Mouse (Mus musculus) forelimb bud, embryonic 11.5 days (tissue): ENCODE results near the gene Alkbh2.

Experiments used
- DNase-seq: peaks from one replicate; pipeline ENCODE4 v3.0.0-alpha.2; 2012; ENCODE audit warnings: low read depth, low spot score

Alkbh2 gene

DNA sequence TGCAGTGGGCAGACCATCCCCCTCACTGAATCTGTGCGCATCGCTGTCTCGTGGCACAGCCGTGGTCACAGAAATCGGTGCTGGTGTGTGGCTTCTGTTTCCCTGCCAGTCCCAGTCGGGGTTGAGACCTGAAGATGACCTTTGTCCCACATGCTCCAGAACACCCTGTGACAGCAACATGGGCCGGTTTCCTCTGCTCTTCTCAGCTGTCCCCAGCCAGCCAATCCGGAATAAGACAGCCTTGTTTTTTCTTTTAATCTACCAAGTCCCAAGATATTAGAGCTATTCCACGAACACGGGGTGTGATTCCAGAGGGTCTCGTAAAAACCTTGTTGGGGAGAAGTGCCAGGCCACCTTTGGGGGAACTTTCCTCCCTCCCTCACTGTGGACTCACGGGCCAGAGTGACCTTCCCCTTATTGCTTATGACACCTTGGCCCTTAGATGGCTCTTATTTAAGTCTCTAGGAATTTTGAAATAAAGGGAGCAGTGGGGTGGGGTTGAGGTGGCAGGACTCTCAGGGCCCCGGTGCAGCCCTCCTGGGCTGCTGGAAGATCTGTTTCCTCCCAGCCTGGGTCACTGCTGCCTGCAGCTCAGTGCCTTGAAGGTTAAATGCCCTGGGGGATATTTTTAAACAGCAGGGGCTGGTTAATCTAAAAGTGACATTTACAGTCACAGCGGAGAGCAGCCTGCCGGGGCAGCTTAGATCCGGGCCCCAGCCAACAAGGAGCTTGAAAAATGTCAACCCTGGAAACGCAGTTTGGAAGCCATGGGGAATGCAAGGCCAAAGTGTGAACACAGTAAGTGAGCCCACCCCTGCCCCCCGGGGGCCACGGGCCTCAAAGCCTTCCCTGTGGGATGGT, 18.2 kb upstream of the Alkbh2 start, which contains the start of gene Acacb:
Gene Acacb (plus strand): TSS at position 508 of the 861 bp plus-strand sequence.
- peak; percentile 33 for DNase-seq

DNA sequence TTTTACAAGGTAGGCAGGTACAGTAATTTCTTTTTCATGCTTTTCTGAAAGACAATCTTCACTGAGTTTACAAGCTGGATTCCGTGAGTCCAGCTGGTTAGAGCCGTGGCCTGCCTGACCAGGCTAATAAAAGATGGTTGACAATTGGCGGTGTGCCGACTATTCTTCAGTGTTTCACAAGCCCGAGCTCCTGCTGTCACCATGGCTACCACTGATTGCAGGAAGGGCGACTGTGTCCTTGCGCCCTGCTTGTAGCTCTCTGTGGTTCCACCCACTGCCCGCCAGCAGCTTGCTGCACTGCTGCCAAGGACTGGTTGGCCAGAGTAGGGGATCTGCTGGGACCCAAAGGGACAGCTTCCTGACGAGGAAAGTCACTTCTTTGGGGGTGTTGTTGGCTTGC, 11.2 kb upstream of the Alkbh2 start:
- DNase-seq, result no peak

DNA sequence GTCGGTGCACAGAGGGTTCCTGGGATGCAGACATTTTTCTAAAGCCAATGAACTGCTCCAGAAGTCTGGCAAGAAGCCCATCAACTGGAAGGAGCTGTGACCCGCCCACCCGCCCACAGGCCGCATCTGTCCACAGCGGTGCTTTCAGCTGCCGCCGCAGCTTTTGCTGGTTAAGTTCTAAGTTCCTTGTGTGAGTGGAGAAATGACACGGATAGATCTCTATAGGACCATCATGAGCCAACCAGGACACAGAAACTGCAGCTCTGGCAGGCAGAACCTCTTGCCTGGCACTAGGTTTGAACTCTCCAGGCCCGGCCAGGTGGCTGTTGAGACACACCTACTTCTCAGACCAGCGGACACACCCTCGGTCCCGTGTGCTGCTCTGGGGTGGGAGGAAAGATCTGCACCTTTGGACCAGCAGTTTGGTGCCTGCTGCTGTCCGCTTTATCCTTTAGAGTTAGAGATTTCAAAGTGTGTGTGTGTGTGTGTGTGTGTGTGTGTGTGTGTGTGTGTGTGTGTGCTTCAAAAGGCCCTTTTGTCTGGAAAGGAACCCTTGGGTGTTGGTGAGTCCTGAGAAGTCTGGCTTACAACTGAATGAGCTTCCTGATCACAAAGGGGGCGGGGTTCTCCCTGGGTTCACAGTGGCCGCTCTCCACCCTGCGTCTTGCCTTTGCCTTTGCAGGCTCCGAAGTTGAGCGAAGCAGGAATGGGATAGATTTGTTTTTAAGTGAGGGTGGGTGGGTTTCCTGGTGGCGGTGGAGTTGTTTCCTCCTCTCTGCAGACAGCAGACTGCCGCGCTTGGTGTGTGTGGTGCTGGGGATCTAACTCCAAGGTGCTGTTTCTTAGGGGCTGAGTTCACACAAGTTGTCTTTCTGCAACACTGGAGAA, 10.5 kb upstream of the Alkbh2 start:
- DNase-seq, result no peak

DNA sequence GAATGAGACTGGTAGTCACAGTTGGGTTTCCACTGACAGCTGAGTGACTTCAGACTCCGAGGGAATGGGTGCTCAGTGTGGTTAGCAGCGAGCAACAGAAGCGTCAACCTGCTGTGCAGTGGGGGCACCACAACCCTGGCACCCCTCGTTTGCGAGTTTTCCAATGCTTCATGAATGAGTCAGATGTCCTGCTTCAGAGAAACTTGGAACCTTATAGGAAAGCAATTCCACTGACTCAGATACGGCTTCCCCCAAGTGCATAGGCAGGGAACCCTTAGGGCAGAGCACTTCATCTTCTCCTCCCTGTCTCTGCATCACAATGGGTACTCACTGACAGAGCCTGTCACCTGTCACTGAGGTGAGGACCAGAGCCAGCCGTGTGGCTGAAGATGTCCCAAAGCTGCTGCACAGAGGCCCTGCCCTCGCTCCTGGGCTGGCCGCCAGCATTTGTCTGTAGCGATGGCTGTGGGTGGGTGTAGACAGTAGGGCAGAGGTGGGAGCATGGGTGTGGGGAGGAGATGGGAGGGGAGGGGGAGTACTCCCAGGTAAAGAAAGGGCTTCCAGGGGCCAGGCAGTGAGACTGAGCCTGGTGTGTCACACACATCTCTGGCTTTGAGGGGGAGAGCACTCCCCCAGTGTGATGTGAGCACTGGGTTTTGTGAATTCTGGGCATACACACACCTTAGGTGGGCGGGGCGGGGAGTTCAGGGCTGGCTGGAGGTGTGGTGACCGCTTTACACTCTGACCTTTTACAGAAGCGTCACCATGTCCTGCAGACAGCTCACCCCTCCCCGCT, 9.7 kb upstream of the Alkbh2 start:
- DNase-seq, result no peak

DNA sequence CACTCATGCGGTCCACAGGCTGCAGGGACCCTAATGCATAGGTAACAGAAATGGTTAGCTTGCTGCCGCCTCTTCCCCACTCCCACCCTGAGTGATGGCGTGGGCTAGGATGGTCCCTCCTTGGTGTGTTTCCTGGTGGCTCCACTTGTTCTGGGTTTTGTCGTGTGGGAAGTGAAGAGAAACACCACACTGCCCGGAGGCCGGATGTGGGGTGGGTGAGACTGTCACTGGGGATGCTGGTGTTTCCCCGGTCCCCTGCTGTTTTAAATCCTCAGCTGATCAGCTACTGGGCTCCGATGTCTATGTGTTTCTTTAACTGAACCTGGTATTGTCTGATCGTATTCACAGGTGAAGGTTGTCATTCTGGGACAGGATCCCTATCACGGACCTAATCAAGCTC, 7.5 kb upstream of the Alkbh2 start:
- DNase-seq, result no peak

DNA sequence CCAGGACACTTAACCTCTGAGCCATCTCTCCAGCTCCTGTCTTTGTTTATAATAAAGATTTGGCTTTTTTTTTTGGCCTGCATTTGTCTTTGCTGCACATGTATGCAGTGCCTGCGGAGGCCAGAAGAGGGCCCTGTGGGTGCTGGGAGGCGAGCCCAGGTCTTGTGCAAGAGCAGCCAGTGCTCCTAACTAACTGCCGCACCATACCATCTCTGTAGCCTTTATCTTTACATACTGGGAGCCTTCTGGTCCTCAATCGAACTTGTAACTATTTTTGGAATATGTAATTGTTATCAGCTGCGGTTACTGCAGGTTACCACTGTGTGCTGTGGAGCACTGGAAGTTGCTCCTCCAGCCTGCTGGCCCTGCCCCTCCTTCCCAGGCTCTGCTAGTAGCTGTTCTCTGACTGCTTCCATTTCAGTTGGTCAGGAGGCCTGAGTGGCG, 6.1 kb upstream of the Alkbh2 start:
- DNase-seq, result no peak

DNA sequence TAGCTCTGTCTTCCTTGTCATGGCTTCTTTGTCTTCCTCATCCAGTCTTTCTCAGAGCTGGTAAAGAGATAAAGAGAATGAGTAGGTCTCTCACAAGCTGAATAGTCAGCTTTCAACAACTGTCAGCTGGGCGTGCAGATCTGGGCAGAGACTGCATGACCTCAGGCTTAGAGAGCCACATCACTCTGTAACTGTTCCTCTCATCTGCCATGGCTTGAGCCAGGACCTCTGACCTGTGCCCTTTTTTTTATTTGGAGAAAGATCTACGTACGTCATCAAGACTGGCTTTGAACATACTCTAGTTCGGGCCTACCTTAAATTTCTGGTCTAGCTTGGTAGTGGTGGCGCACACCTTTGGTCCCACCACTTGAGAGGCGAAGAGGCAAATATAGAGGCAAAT, 4.8 kb upstream of the Alkbh2 start:
- DNase-seq, result no peak

DNA sequence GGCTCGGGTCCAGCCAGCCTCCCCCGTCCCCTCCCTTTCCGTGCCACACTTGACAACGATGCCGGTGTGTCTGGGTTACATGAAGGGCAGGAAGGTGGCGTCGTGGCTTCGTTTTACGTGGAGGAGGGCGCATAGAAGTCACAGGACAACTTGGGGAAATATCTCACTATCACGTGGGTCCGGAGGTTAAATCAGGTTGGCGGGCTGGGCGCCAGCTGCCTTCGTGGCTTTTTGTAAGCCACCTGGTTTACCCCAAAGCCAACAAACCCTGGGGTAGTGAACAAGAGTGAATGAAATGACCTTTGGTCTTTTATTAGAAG, 3.5 kb upstream of the Alkbh2 start:
- DNase-seq, result peak; percentile 43

DNA sequence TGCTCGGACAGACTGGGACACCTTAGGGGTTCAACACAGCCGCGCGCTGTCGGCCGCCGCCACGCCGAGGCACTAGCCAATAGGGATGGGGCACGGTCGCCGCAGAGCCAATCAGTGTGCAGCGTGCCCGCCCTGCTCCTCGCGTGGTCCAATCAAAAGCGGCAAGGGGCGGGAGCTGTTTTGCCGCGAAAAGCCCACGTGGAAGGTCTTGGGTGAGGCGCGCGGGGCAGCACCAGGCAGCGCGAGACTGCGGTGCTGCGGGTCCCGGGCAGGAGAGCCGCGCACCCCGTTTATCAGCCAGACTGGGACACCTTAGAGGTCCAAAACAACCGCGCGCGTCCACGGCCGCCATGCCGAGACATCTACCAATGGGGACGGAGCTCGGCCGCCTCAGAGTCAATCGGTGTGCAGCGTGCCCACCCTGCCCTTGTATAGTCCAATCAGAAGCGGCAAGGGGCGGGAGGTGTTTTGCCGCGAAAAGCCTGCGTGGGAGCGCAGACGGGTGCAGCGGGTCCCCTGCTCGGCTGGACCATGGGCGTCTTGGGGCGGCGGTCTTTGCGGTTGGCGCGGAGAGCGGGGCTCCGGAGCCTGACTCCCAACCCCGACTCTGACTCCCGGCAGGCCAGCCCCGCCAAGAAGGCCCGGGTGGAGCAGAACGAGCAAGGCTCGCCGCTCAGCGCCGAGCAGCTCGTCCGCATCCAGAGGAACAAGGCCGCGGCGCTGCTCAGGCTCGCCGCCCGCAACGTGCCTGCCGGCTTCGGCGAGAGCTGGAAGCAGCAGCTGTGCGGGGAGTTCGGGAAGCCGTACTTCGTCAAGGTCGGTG, 2.9 kb upstream of the Alkbh2 start:
- DNase-seq, result peak; percentile 90

DNA sequence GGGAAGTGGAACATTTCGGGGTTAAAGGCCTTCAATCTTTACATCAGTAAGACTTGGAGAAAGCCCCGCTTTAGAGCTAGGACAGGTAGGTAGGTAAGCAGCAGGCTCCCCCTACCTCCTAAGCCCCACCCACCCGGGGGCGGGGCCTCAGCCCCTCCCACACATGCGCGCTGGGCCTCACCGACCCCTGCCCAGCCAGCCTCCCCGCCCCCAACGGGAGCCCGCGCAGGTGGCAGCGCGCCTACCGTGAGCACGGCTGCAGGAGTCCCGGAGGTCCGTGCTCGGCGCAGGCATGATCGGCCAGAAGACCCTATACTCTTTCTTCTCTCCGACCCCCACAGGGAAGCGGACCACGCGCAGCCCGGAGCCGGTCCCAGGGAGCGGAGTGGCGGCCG, 2.2 kb upstream of the Alkbh2 start, which contains the start of gene Ung:
Gene Ung (plus strand): TSS at position 176 of the 395 bp plus-strand sequence.
- peak; percentile 75 for DNase-seq

DNA sequence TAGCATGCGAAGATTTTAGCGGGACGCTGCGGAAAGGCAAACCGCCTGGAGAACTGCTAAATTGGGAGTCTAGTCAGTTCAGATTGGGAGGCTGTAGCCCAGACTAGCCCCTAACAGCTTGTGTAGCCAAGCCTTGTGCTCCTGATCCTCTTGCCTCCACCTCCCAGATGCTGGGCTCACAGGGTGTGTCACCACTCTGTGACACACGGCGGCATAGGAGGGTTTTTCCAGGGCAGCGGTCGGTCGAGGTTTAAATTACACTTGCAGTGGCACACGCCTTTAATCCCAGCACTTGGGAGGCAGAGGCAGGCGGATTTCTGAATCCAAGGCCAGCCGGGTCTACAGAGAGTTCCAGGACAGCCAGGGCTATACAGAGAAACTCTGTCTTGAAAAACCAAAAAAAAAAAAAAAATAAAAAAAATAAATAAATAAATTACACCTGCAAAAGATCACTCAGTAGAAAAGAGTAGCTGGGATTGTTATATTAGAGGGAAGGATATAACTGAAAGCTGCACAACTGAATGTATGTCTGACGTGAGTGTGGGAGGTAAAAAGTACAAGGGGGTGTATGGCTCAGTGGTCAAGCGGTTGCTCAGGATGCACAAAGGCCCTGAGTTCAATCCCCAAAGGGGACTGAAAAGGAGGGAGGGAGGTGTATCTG, 1.7 kb upstream of the Alkbh2 start:
- DNase-seq, result no peak

DNA sequence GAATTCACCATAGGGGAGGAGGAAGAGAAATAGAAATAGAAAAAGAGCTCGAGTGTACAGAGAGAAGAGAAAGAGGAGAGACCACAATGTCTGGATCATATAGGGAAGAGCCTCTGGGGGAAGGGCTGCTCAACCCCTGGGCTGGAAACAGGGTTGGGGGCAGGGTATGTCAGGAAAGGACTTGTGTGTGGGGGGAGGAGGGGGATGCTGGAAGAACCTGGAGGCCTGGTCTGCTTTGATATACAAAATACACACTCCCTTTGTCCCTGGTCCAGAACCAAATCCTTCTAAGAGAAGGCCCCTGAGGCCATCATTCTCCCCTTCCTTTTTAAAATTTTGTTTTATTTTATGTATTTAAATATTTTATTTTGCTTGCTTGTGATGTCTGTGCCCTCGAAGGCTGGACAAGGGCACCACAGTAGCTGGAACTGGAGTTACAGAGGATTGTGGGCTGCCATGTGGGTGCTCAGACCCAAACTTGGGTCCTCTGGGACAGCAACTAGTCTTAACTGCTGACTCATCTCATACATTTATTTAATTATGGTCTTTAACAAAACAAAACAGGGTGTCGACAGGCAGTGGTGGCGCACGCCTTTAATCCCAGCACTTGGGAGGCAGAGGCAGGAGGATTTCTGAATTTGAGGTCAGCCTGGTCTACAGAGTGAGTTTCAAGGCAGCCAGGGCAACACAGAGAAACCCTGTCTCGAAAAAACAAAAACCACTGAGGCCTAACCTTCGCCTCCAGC, 1.3 kb downstream of the Alkbh2 start:
- no peak for DNase-seq

DNA sequence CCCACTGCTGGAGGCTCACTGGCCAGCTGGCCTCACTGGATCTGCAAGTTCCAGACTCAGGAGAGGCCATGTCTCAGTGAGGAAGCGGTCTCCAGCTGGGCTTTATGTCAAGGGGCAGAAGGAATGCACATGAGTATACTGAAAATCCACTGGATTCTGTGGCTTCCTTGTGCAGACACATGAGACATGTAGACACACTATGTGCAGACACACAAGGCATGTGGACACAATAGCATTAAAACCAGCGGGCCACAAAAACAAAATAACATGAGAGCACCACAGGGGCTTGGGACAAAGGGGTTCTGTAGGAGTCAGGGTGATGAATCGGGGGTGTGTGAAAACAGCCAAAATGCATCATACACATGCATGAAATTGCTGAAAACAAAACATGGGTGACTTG, 2.0 kb downstream of the Alkbh2 start:
- DNase-seq, result no peak

DNA sequence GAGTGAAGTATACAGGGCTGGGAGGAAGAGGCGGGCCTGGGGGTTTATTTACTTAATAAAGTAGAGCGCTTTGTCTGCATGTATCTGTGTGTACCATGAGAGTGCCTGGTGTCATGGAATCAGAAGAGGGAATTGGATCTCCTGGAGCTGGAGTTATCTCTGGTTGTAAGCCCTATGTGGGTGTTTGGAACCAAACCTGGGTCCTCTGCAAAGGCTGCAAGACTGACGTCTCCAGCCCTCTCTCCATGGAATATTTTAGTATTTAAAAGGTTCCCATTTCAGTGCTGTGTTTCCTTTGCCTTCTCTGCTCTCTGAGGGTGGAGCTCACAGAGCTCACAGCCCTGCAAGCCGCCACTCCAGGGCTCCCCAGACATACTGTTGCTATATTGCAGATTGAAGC, 8.2 kb downstream of the Alkbh2 start:
- DNase-seq, result no peak

DNA sequence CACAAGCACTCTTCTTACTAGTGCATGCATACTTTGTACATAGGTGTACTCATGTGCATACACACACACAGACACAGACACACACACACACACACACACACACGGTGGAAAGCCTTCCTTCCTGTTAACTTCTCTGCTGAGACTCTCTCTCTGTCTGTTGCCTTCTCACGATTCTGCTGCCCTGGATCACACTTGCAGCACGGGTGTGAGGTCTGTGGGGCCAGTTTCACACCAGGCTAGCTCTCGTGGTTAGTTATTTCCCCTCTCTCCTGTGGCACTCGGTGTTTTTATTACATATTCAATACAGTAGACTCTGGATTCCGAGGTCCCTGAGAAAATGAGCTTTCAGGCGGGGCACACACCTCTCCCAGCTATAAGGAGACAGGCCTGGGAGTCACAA, 11.4 kb downstream of the Alkbh2 start:
- DNase-seq, result no peak

DNA sequence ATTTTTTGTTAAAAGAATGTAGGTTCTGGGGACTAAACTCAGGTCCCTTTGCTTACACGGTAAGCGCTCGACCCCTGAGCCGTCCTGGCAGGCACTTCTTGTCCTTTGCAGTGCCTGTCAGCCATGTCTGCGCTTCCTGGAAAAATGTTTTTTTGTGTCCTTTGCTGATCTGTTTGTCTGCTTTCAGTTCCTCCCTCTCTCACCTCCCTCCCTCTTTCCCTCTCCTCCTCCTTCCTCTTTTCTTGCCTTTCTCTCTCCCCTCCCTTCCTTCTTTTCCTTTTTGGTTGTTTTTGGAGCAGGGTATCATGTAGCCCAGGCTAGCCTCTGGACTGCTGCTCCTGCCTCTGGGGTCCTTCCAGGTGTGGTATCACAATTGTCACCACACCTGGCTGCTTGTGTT, 13.0 kb downstream of the Alkbh2 start:
- no peak for DNase-seq

DNA sequence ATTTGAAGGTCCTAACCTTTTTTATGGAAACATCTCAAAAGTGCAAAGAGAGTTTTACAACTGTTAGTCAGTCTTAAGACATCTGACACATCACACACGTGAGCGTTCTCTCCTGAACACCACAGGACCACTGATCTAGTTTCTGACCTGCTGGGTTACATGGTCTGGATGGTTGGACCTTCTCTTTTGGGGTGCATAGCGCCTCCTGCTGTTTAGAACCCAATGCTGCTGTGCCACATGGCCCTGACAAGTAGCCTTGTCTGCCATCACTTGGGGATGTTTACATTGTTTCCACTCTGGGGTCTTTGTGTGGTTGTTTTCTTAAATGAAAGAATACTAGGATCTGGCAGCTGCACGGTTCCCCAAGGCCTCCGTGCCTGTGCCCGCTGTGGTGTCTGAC, 14.7 kb downstream of the Alkbh2 start:
- DNase-seq, result no peak

DNA sequence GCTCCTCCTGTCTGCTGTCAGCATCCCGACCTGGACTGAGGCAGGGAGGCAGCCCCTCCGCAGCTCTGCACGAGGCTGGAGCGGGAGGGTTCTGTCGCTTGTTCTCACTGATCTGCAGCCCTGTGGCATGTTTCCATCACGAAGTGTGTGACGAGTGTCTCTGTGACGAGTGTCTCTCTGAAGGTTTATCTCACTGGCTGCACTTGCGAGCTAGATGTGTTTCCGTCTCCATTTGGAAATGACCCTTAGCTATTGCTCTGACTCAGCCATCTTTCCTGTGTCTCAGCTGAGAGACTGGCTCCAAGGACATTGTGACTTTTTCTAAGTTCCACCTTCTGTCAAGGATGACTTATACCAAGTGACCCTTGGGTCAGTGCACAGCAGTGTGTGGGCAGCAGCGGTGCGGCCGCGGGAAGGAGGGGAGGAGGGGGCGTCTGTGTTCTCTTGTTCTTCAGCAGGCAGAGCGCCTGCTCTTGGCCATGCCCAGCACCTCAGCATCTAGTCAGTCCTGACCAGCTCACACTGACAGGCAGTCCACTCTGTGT, 21.6 kb downstream of the Alkbh2 start:
- no peak for DNase-seq

DNA sequence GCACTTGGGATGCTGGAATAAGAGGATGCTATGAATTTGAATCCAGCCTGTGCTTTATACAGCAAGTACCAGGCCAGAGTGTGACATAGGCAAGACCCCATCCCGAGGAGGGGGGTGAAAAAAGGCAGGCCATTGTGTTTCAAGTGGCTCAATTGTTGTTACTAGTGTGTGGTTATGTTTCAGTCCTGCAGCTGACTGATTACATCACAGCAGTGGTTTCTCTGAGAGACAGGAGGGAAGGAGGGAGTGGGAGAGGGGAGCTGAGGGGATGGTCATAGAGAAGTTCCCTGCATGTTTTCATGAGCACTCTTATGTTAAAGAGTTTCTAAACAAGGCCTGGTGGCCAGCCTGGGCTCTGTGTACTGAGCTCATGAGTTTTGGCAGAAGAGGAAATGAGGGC, 25.2 kb downstream of the Alkbh2 start:
- DNase-seq, result no peak
